Mouse (Mus musculus): ENCODE data around the gene Ell. TPM values are rescaled to one million over a fixed set of nuclear protein-coding genes. Genes with fewer than 3 reads are reported as not detected.

The Ell gene
- 1.3 TPM for polyA plus RNA-seq (2014; fragmentation: Illumina TruSeq; extraction: RNeasy Lipid Tissue Mini Kit (QIAGEN cat#74804); ENCODE audit: low read depth, low replicate concordance)

DNA sequence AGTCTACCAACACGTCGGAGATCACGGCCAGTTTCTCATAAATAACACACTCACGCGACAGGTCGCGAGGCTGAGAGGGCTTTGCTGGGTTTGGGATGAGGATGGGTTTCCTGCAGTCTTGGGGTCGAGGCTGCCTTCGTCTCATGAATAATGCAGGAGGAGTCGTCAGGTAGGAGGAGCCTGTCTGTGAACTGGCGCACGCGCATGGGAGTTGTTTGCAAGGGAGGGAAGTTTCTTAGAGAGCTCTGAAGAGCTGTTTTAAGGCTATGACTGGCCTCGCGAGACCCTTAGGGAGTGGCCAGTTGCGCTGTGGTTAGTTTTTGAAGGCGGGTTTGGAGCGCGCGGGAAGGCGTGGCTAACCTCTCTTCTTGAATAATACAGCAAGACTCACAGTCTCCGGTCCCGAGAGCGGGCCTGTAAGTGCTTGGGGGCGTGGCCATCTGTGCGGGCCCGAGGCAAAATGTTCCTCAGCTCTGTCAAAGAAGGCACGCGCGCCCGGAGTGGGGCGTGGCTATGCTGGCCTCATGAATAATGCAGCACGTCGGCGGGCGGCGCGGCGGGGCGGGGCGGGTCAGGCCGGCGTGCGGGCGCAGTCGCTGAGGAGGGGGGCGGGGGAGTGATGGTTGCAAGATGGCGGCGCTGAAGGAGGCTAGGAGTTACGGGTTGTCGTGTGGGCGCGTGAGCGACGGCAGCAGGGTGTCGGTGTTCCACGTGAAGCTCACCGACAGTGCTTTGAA is at the start of gene Ell:
TSS of gene Ell (plus strand) at position 381 of the 737 bp plus-strand sequence.

DNA sequence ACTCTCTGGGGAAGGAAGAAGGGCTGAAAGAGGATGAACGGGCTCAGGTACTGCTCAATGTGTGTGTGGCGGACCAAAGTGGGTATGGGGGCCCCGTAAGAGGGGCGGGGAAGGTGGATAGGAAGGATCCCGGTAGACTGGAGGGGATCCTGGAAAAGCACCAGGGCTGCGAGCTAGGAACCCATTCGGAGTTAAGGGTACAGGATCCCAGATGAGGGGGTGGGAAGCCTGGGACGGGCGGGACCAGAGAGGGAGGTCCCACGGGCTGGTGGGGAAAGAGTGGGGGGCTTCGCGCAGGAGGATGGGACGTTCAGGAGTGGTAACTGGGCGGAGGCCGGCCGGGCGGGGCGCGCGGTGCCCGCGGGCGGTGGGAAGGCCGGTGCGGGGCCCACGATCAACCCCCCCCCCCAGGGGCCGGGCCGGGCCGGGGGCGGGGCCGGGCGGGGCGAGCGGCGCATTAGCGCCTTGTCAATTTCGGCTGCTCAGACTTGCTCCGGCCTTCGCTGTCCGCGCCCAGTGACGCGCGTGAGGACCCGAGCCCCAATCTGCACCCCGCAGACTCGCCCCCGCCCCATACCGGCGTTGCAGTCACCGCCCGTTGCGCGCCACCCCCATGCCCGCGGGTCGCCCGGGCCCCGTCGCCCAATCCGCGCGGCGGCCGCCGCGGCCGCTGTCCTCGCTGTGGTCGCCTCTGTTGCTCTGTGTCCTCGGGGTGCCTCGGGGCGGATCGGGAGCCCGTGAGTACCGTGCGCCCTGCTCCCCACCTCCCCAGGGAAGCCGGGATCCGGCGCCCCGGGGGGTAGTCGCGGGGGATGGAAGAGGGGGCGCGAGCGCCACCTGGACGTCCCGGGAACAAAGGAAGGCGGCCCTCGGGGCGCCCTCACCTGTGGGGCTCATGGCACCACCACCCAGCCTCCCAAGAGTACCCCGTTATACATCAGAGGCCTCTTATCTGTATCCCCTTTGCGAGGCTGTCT is 46.3 kb upstream of the Ell start, which contains the start of gene Crlf1:
TSS of gene Crlf1 (plus strand) at position 495 of the 977 bp plus-strand sequence.

GRCm38 (mm10) chr8:70506328-70507026 is 32.8 kb upstream of the Ell start, which contains the start of gene Rex1bd:
Gene Rex1bd, minus strand, starts transcription at chr8:70506752.

DNA sequence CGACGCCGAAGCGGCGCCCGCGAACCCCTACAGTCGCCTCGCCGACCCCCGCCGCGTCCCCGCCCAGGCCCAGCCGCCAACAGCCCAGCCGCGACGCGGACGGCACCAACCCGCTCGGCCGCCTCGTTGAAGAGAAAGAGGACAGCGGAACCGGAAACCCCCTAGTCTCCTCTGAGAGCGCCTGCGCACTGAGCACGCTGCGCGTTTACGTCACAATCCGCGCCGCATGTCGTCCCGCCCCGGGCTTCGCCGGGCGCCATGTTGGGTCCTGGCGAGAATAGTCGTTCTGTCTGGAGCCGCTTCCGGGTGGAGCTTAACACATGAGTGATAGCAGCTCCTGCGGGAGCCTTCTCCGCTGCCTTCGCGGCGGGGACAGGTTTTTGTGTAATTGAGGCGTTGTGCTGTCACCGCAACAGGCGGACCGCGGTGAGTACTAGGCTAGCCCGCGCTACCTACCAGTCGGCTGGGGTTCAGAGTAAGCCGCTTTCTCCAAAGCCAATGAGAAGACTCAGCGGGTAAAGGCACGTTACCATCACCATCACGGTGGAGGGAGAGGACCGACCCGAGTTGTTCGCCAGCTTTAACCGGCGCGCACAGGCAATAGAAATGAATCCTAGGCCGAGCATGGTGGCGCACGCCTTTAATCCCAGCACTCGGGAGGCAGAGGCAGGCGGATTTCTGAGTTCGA is 28.9 kb upstream of the Ell start, which contains the start of gene Uba52:
TSS of gene Uba52 (minus strand) at position 574 of the 688 bp plus-strand sequence.

DNA sequence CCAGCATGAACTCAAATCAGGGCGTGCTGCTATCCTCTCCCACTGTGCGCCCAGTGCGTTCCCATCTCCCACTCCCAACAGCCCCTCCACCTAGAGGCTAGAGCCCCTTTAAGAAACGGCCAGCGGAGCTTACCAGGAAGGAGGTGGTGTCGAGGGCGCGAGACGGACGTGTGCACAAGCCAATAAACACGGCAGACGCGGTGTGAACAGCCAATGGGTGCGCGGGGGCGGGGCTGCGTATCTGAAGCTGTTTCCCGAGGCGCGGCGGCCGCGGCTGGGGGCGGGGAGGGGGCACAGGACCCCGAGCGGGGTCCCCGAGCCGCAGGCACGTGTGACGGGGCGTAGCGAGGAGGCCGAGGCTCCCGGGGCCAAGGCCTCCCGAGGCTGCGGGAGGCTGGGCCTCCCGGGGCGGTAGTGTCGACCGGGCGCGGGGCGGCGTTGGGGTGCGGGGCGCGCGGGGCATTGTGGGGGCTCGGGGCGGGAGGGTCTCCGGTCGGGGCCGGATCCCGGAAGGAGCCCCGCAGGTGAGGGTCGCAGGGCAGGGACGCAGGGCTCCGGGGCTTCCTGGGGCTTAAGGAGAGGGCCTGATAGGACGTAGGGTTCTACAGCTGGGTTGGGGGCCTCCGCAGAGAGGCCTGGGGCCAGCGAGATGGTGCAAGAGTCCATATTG is 11.6 kb upstream of the Ell start, which contains the start of the genes Fkbp8 and Kxd1:
TSS of gene Fkbp8 (plus strand) at position 213 of the 670 bp plus-strand sequence.
TSS of gene Kxd1 (minus strand) at position 445 of the 670 bp plus-strand sequence.

GRCm38 (mm10) chr8:70593961-70594609 is 54.8 kb downstream of the Ell start, which contains the start of gene Isyna1:
Gene Isyna1, plus strand, starts transcription at chr8:70594373.

GRCm38 (mm10) chr8:70608749-70609367 is 69.6 kb downstream of the Ell start, which contains the start of gene Ssbp4:
Gene Ssbp4, minus strand, starts transcription at chr8:70608872.

GRCm38 (mm10) chr8:70615894-70616293 is 76.6 kb downstream of the Ell start, which contains the start of gene Lrrc25:
Gene Lrrc25, plus strand, starts transcription at chr8:70616155.

GRCm38 (mm10) chr8:70632346-70632892 is 93.2 kb downstream of the Ell start, which contains the start of gene Gdf15:
Gene Gdf15, minus strand, starts transcription at chr8:70632456.

Other genes with a start within 250 kb of the Ell start
- gene Ddx49, start 237.0 kb upstream of the Ell start, polyA plus RNA-seq (2014; fragmentation: Illumina TruSeq; extraction: RNeasy Lipid Tissue Mini Kit (QIAGEN cat#74804); ENCODE audit: low read depth, low replicate concordance), result 10.8 TPM
- gene Cope, start 236.9 kb upstream of the Ell start, polyA plus RNA-seq (2014; fragmentation: Illumina TruSeq; extraction: RNeasy Lipid Tissue Mini Kit (QIAGEN cat#74804); ENCODE audit: low read depth, low replicate concordance), result 1.9 TPM
- not detected for gene Cers1, start 223.7 kb upstream of the Ell start, polyA plus RNA-seq (2014; fragmentation: Illumina TruSeq; extraction: RNeasy Lipid Tissue Mini Kit (QIAGEN cat#74804); ENCODE audit: low read depth, low replicate concordance)
- gene Gdf1, start 209.6 kb upstream of the Ell start, polyA plus RNA-seq (2014; fragmentation: Illumina TruSeq; extraction: RNeasy Lipid Tissue Mini Kit (QIAGEN cat#74804); ENCODE audit: low read depth, low replicate concordance), result not detected
- 3.9 TPM for gene Upf1, start 186.2 kb upstream of the Ell start, polyA plus RNA-seq (2014; fragmentation: Illumina TruSeq; extraction: RNeasy Lipid Tissue Mini Kit (QIAGEN cat#74804); ENCODE audit: low read depth, low replicate concordance)
- 3.0 TPM for gene Comp, start 165.9 kb upstream of the Ell start, polyA plus RNA-seq (2014; fragmentation: Illumina TruSeq; extraction: RNeasy Lipid Tissue Mini Kit (QIAGEN cat#74804); ENCODE audit: low read depth, low replicate concordance)
- 1.0 TPM for gene Crtc1, start 99.9 kb upstream of the Ell start, polyA plus RNA-seq (2014; fragmentation: Illumina TruSeq; extraction: RNeasy Lipid Tissue Mini Kit (QIAGEN cat#74804); ENCODE audit: low read depth, low replicate concordance)
- 0.74 TPM for gene Klhl26, start 62.5 kb upstream of the Ell start, polyA plus RNA-seq (2014; fragmentation: Illumina TruSeq; extraction: RNeasy Lipid Tissue Mini Kit (QIAGEN cat#74804); ENCODE audit: low read depth, low replicate concordance)
- 1.8 TPM for gene Tmem59l, start 52.1 kb upstream of the Ell start, polyA plus RNA-seq (2014; fragmentation: Illumina TruSeq; extraction: RNeasy Lipid Tissue Mini Kit (QIAGEN cat#74804); ENCODE audit: low read depth, low replicate concordance)
- 0.74 TPM for gene Crlf1, start 46.3 kb upstream of the Ell start, polyA plus RNA-seq (2014; fragmentation: Illumina TruSeq; extraction: RNeasy Lipid Tissue Mini Kit (QIAGEN cat#74804); ENCODE audit: low read depth, low replicate concordance)
- not detected for gene Rex1bd, start 32.7 kb upstream of the Ell start, polyA plus RNA-seq (2014; fragmentation: Illumina TruSeq; extraction: RNeasy Lipid Tissue Mini Kit (QIAGEN cat#74804); ENCODE audit: low read depth, low replicate concordance)
- gene Uba52, start 28.7 kb upstream of the Ell start, polyA plus RNA-seq (2014; fragmentation: Illumina TruSeq; extraction: RNeasy Lipid Tissue Mini Kit (QIAGEN cat#74804); ENCODE audit: low read depth, low replicate concordance), result 3.6 TPM
- gene Fkbp8, start 11.7 kb upstream of the Ell start, polyA plus RNA-seq (2014; fragmentation: Illumina TruSeq; extraction: RNeasy Lipid Tissue Mini Kit (QIAGEN cat#74804); ENCODE audit: low read depth, low replicate concordance), result 3.0 TPM
- 6.7 TPM for gene Kxd1, start 11.5 kb upstream of the Ell start, polyA plus RNA-seq (2014; fragmentation: Illumina TruSeq; extraction: RNeasy Lipid Tissue Mini Kit (QIAGEN cat#74804); ENCODE audit: low read depth, low replicate concordance)
- gene Isyna1, start 54.9 kb downstream of the Ell start, polyA plus RNA-seq (2014; fragmentation: Illumina TruSeq; extraction: RNeasy Lipid Tissue Mini Kit (QIAGEN cat#74804); ENCODE audit: low read depth, low replicate concordance), result 0.83 TPM
- not detected for gene Ssbp4, start 69.4 kb downstream of the Ell start, polyA plus RNA-seq (2014; fragmentation: Illumina TruSeq; extraction: RNeasy Lipid Tissue Mini Kit (QIAGEN cat#74804); ENCODE audit: low read depth, low replicate concordance)
- not detected for gene Lrrc25, start 76.7 kb downstream of the Ell start, polyA plus RNA-seq (2014; fragmentation: Illumina TruSeq; extraction: RNeasy Lipid Tissue Mini Kit (QIAGEN cat#74804); ENCODE audit: low read depth, low replicate concordance)
- not detected for gene Gdf15, start 93.0 kb downstream of the Ell start, polyA plus RNA-seq (2014; fragmentation: Illumina TruSeq; extraction: RNeasy Lipid Tissue Mini Kit (QIAGEN cat#74804); ENCODE audit: low read depth, low replicate concordance)
- 1.2 TPM for gene Pgpep1, start 120.9 kb downstream of the Ell start, polyA plus RNA-seq (2014; fragmentation: Illumina TruSeq; extraction: RNeasy Lipid Tissue Mini Kit (QIAGEN cat#74804); ENCODE audit: low read depth, low replicate concordance)
- gene Lsm4, start 133.8 kb downstream of the Ell start, polyA plus RNA-seq (2014; fragmentation: Illumina TruSeq; extraction: RNeasy Lipid Tissue Mini Kit (QIAGEN cat#74804); ENCODE audit: low read depth, low replicate concordance), result 1.1 TPM
- gene Jund, start 159.5 kb downstream of the Ell start, polyA plus RNA-seq (2014; fragmentation: Illumina TruSeq; extraction: RNeasy Lipid Tissue Mini Kit (QIAGEN cat#74804); ENCODE audit: low read depth, low replicate concordance), result 5.1 TPM
- gene Iqcn, start 164.0 kb downstream of the Ell start, polyA plus RNA-seq (2014; fragmentation: Illumina TruSeq; extraction: RNeasy Lipid Tissue Mini Kit (QIAGEN cat#74804); ENCODE audit: low read depth, low replicate concordance), result 11.0 TPM
- not detected for gene Gm3336, start 179.1 kb downstream of the Ell start, polyA plus RNA-seq (2014; fragmentation: Illumina TruSeq; extraction: RNeasy Lipid Tissue Mini Kit (QIAGEN cat#74804); ENCODE audit: low read depth, low replicate concordance)
- gene Pde4c, start 184.3 kb downstream of the Ell start, polyA plus RNA-seq (2014; fragmentation: Illumina TruSeq; extraction: RNeasy Lipid Tissue Mini Kit (QIAGEN cat#74804); ENCODE audit: low read depth, low replicate concordance), result not detected
- 0.85 TPM for gene Rab3a, start 215.2 kb downstream of the Ell start, polyA plus RNA-seq (2014; fragmentation: Illumina TruSeq; extraction: RNeasy Lipid Tissue Mini Kit (QIAGEN cat#74804); ENCODE audit: low read depth, low replicate concordance)
- 0.29 TPM for gene Mpv17l2, start 221.5 kb downstream of the Ell start, polyA plus RNA-seq (2014; fragmentation: Illumina TruSeq; extraction: RNeasy Lipid Tissue Mini Kit (QIAGEN cat#74804); ENCODE audit: low read depth, low replicate concordance)
- 0.84 TPM for gene Pik3r2, start 237.3 kb downstream of the Ell start, polyA plus RNA-seq (2014; fragmentation: Illumina TruSeq; extraction: RNeasy Lipid Tissue Mini Kit (QIAGEN cat#74804); ENCODE audit: low read depth, low replicate concordance)

Measured in testis, adult 10 weeks (tissue).